Mouse (Mus musculus): Measurements from ENCODE around the gene Hnrnpf. TPM values are rescaled to one million over a fixed set of nuclear protein-coding genes. Genes with fewer than 3 reads are reported as not detected.

The Hnrnpf gene
- total RNA-seq, 4 experiments from 2014 or later = 170 to 189 (median 180) TPM

GRCm38 (mm10) chr6:117920659-117921640, 20.8 kb downstream of the Hnrnpf start:
- no peak for DNase-seq (ENCODE audit: low spot score)

GRCm38 (mm10) chr6:117922041-117922440, 21.9 kb downstream of the Hnrnpf start:
- no peak for DNase-seq (ENCODE audit: low spot score)

GRCm38 (mm10) chr6:117926871-117927491, 26.9 kb downstream of the Hnrnpf start:
- no peak for DNase-seq (ENCODE audit: low spot score)

GRCm38 (mm10) chr6:117927955-117928354, 27.8 kb downstream of the Hnrnpf start:
- no peak for DNase-seq (ENCODE audit: low spot score)

- DNase-seq (ENCODE audit: low spot score) = no peak
Measured at GRCm38 (mm10) chr6:117928746-117929145, 28.6 kb downstream of the Hnrnpf start.

- DNase-seq (ENCODE audit: low spot score) = no peak
Measured at GRCm38 (mm10) chr6:117929945-117930655, 30.0 kb downstream of the Hnrnpf start.

GRCm38 (mm10) chr6:117932325-117933051, 32.4 kb downstream of the Hnrnpf start:
- no peak for DNase-seq (ENCODE audit: low spot score)

GRCm38 (mm10) chr6:117934301-117934700, 34.2 kb downstream of the Hnrnpf start:
- DNase-seq (ENCODE audit: low spot score) = no peak

- DNase-seq (ENCODE audit: low spot score) = no peak
Measured at GRCm38 (mm10) chr6:117935681-117936612, 35.8 kb downstream of the Hnrnpf start.

GRCm38 (mm10) chr6:117937222-117937932, 37.3 kb downstream of the Hnrnpf start, which contains the start of gene Fxyd4:
Fxyd4 (minus strand) TSS chr6:117937692.
- no peak for DNase-seq (ENCODE audit: low spot score)

GRCm38 (mm10) chr6:117938951-117939350, 38.8 kb downstream of the Hnrnpf start:
- no peak for DNase-seq (ENCODE audit: low spot score)

- DNase-seq (ENCODE audit: low spot score) = no peak
Measured at GRCm38 (mm10) chr6:117942769-117943168, 42.6 kb downstream of the Hnrnpf start.

- DNase-seq (ENCODE audit: low spot score) = no peak
Measured at GRCm38 (mm10) chr6:117943899-117944298, 43.8 kb downstream of the Hnrnpf start.

- no peak for DNase-seq (ENCODE audit: low spot score)
Measured at GRCm38 (mm10) chr6:117952330-117952729, 52.2 kb downstream of the Hnrnpf start.

- no peak for DNase-seq (ENCODE audit: low spot score)
Measured at GRCm38 (mm10) chr6:117956161-117956560, 56.0 kb downstream of the Hnrnpf start.

GRCm38 (mm10) chr6:117956851-117957501, 56.9 kb downstream of the Hnrnpf start:
- DNase-seq (ENCODE audit: low spot score) = no peak

GRCm38 (mm10) chr6:117963201-117963600, 63.1 kb downstream of the Hnrnpf start:
- no peak for DNase-seq (ENCODE audit: low spot score)

GRCm38 (mm10) chr6:117966729-117967128, 66.6 kb downstream of the Hnrnpf start:
- no peak for DNase-seq (ENCODE audit: low spot score)

Data from heart, adult 8-10 months (tissue).